Mouse (Mus musculus) frontal cortex, postnatal 25 days (tissue): ENCODE measurements around the gene 4932438H23Rik.

Source experiments
- DNase-seq, 2 experiments: peaks; one replicate each; pipeline ENCODE4 v3.0.0; 2022; ENCODE audit warnings: low spot score in 2 of 2

The 4932438H23Rik gene

GRCm38 (mm10) chr16:91057261-91057660 is 37.7 kb downstream of the 4932438H23Rik start:
- no peak for DNase-seq

GRCm38 (mm10) chr16:91056043-91056821 is 38.7 kb downstream of the 4932438H23Rik start:
- peak in 1 of 2 experiments; percentile 40 for DNase-seq

GRCm38 (mm10) chr16:91055150-91055549 is 39.8 kb downstream of the 4932438H23Rik start:
- no peak for DNase-seq

- DNase-seq: no peak
Measured at GRCm38 (mm10) chr16:91053599-91053998, 41.3 kb downstream of the 4932438H23Rik start.

- DNase-seq: no peak
Measured at GRCm38 (mm10) chr16:91045511-91045910, 49.4 kb downstream of the 4932438H23Rik start.

GRCm38 (mm10) chr16:91044270-91045182 is 50.4 kb downstream of the 4932438H23Rik start, which contains the start of gene Paxbp1:
Gene Paxbp1, minus strand, starts transcription at chr16:91044543.
- peak; percentile 96 to 98 for DNase-seq

- peak; percentile 32 to 34 for DNase-seq
Measured at GRCm38 (mm10) chr16:91043461-91044248, 51.3 kb downstream of the 4932438H23Rik start.

- DNase-seq: no peak
Measured at GRCm38 (mm10) chr16:91042640-91043039, 52.3 kb downstream of the 4932438H23Rik start.

GRCm38 (mm10) chr16:91035866-91036265 is 59.1 kb downstream of the 4932438H23Rik start:
- DNase-seq: no peak

GRCm38 (mm10) chr16:91030751-91031150 is 64.2 kb downstream of the 4932438H23Rik start:
- DNase-seq: no peak

GRCm38 (mm10) chr16:91029901-91030300 is 65.0 kb downstream of the 4932438H23Rik start:
- DNase-seq: no peak

- no peak for DNase-seq
Measured at GRCm38 (mm10) chr16:91029161-91029743, 65.7 kb downstream of the 4932438H23Rik start.

- DNase-seq: no peak
Measured at GRCm38 (mm10) chr16:91026290-91026689, 68.6 kb downstream of the 4932438H23Rik start.

- no peak for DNase-seq
Measured at GRCm38 (mm10) chr16:91023384-91023783, 71.5 kb downstream of the 4932438H23Rik start.

- DNase-seq: no peak
Measured at GRCm38 (mm10) chr16:91020842-91021483, 74.0 kb downstream of the 4932438H23Rik start.

GRCm38 (mm10) chr16:91019476-91019875 is 75.4 kb downstream of the 4932438H23Rik start:
- no peak for DNase-seq

GRCm38 (mm10) chr16:91015761-91016160 is 79.2 kb downstream of the 4932438H23Rik start:
- DNase-seq: no peak

GRCm38 (mm10) chr16:91011847-91012246 is 83.1 kb downstream of the 4932438H23Rik start:
- DNase-seq: no peak

GRCm38 (mm10) chr16:91011021-91011683 is 83.8 kb downstream of the 4932438H23Rik start, which contains the start of gene Synj1:
Gene Synj1, minus strand, starts transcription at chr16:91011308.
- DNase-seq: peak; percentile 81 to 88

GRCm38 (mm10) chr16:91010581-91011020 is 84.3 kb downstream of the 4932438H23Rik start:
- peak in 1 of 2 experiments; percentile 36 for DNase-seq
